Mouse (Mus musculus): ENCODE measurements around the gene Tiparp. TPM values are rescaled to one million over a fixed set of nuclear protein-coding genes. Genes with fewer than 3 reads are reported as not detected.

Gene Tiparp
- polyA plus RNA-seq, 1 experiment from 2014 or later: 38.6 TPM

DNA sequence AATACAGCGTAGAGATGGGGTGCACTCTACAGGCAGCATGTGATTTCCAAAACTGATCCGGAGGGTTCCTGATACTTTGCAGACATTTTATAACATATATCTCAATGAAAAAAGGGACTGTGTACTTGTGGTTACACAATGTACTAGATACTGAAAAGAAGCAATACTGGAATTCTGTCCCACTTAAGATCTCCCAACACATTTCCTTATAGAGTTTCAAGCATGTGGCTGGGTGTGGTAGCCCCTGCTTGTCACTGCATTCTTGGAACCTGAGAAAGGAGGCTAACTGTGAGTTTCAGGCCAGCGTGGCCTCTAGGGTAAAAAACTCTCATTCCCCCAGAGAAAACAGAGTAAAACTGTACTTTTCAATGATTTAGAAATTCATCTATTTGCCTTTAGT is 34.5 kb downstream of the Tiparp start:
- Histone ChIP-seq H3K4me1 (0 out of 2 replicates have a peak, but pooled peaks cover 5% of the 10 kb centered on the region), H3K27ac (no peak overlapping the region), H3K4me3 (no peak overlapping the region), H3K9ac (no peak overlapping the region), H3K9me3 (no peaks in the 10 kb centered on the region), H3K27me3 (no peaks in the 10 kb centered on the region), H3K4me2 (no peak overlapping the region), H3K36me3 (no peaks in the 10 kb centered on the region)
- no peak for ATAC-seq (ENCODE audit: insufficient number of reproducible peaks, insufficient read depth, low FRiP score, low TSS enrichment, low read depth)
- WGBS: 82% methylated on average over 3 of the region's 3 CpGs

DNA sequence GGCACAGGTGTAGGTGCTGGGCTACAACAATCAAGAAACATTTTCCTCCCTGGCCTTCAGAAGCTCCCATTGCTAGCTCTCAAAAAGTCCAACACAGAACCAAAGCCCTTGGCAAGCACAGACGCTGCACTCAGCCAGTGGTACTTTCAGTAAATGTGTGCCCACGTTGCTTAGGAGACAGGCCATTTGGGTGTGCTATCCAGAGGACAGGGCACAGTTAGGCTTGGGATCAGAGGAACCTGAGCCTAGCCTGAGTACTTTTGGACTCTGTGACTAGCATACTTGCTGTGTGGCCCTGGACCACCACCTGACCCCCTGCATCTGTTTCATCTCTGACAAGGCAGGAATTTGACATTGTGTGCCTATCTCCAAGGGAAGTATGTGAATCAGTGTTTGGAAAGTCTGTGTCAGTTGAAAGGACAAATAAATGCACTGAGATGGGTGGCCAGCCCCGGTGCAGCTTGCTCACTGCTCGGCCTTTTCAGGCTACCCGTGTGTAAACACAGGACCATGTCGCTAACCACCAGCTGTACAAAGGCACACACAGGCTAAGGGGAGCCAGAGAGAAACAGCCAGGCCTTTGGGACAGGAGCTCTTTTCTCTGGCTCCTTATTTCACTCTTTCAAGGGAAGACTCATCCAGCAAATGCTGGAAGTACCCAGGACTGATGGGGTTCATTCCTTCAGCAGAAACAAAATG is 35.9 kb downstream of the Tiparp start:
- Histone ChIP-seq H3K4me3 (no peak overlapping the region), H3K4me1 (no peaks in the 10 kb centered on the region), H3K27ac (no peak overlapping the region), H3K27me3 (no peaks in the 10 kb centered on the region), H3K9ac (no peak overlapping the region), H3K36me3 (no peaks in the 10 kb centered on the region), H3K4me2 (no peak overlapping the region), H3K9me3 (no peaks in the 10 kb centered on the region)
- ATAC-seq (ENCODE audit: insufficient number of reproducible peaks, insufficient read depth, low FRiP score, low TSS enrichment, low read depth): no peak
- WGBS: 62% methylated on average over 6 of the region's 6 CpGs

DNA sequence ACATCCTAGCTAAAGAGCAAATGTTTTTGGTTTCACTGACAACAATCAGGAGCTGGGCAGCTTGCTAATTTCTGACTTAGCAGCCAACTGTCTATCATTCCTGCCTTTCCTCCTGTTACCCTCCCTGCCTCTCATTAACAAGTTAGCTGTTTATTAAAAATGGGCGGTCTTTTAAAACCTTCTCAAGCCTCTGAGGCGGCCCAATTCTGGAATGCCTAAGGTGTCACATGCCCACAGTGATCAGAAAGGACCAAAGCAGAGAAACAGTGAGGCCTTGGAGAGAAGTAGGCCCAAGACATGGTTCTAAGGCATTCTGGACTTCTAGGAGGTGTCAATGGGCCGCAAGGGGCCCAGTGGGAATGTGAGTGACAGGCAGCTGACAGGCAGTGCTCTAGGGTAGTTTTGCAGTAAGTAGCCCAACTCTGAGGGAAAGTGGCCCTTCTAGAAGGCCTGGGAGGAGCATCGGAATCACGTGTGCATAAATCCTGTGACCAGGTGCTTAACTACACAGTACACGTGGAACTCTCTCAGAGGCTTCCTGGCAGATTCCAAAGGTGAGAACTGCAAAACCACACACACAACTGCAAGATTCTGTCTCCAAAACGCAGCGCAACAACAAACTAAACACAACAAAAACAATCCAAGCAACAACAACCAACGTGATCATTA is 37.6 kb downstream of the Tiparp start:
- H3K9me3 ChIP-seq: 0 out of 2 replicates have a peak, but pooled peaks cover 3% of the 10 kb centered on the region
- H3K27me3 ChIP-seq: no peaks in the 10 kb centered on the region
- no peaks in the 10 kb centered on the region for H3K36me3 ChIP-seq
- H3K27ac ChIP-seq: no peak overlapping the region
- no peak overlapping the region for H3K9ac ChIP-seq
- no peak for ATAC-seq (ENCODE audit: insufficient number of reproducible peaks, insufficient read depth, low FRiP score, low TSS enrichment, low read depth)
- H3K4me2 ChIP-seq: no peak overlapping the region
- 54% methylated on average over 9 of the region's 9 CpGs for WGBS
- no peak overlapping the region for H3K4me3 ChIP-seq
- no peaks in the 10 kb centered on the region for H3K4me1 ChIP-seq

DNA sequence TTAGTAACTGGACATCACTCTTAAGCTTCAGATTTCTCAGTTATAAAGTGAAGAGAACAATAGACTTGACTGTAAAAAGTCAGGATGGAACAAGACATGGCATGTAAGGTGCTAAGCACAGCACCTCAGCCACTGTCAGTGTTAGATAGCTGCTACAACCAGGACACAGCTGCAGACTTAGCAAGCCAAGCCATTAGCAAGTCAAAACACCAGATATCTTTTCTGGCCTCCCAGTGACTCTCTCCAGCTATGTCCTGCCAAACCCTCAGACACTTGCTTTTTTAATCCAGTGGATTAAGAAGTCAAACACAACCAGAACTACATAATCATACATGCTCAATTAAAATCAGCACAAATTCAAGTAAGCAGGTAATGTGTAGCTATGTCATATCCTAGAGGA is 41.7 kb downstream of the Tiparp start:
- Histone ChIP-seq H3K36me3 (no peaks in the 10 kb centered on the region), H3K27me3 (no peaks in the 10 kb centered on the region), H3K4me3 (no peak overlapping the region), H3K9me3 (0 out of 2 replicates have a peak, but pooled peaks cover 3% of the 10 kb centered on the region), H3K9ac (no peak overlapping the region), H3K4me1 (no peaks in the 10 kb centered on the region), H3K27ac (no peak overlapping the region), H3K4me2 (no peak overlapping the region)
- ATAC-seq (ENCODE audit: insufficient number of reproducible peaks, insufficient read depth, low FRiP score, low TSS enrichment, low read depth): no peak

DNA sequence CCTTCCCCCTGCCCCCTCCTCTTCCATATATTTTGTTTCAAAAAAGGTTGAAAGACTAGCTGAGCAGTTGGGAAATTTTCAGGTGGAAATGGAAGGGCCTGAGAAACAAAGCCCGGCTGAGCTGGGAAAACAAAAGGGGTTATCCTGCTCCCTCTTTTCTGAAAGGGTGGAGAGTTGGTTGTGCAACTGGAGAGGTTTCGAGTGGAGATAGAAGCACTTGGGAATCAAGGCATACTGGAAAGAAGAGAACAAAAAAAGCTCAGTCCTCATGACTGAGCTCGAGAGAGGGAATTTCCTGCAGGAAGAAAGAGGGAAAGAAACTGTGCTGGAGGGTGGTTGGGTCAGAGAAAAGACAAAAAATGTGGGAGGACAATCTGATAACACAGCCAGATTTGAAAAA is 45.3 kb downstream of the Tiparp start:
- Histone ChIP-seq H3K4me2 (no peak overlapping the region), H3K9me3 (0 out of 2 replicates have a peak, but pooled peaks cover 3% of the 10 kb centered on the region), H3K36me3 (no peaks in the 10 kb centered on the region), H3K9ac (no peak overlapping the region), H3K27me3 (no peaks in the 10 kb centered on the region), H3K4me1 (no peaks in the 10 kb centered on the region), H3K4me3 (no peak overlapping the region), H3K27ac (no peak overlapping the region)
- ATAC-seq (ENCODE audit: insufficient number of reproducible peaks, insufficient read depth, low FRiP score, low TSS enrichment, low read depth): no peak
- WGBS: 26% methylated on average over 3 of the region's 3 CpGs

DNA sequence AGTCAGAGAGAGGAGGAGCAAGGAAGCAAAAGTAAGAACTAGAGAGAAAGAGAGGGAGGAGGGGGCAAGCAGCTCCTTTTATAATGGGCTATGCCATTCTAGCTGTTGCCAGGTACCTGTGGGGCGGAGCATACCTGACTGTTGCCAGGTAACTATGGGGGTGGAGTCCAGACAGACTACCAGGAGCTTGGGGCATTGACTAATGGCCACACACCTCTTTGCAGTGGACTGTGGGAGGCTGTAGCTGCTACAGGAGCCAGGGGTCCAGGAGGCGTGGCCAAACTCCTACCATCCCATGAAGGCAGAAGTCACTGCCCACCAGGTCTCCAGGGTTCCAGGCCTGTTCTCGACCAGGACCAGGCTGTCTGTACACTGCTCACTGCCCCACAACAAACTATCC is 49.4 kb downstream of the Tiparp start:
- Histone ChIP-seq H3K36me3 (no peaks in the 10 kb centered on the region), H3K27me3 (no peaks in the 10 kb centered on the region), H3K4me2 (no peak overlapping the region), H3K9me3 (no peaks in the 10 kb centered on the region), H3K4me1 (0 out of 2 replicates have a peak, but pooled peaks cover 3% of the 10 kb centered on the region), H3K9ac (no peak overlapping the region), H3K27ac (no peak overlapping the region), H3K4me3 (no peak overlapping the region)
- WGBS: 83% methylated on average over 3 of the region's 3 CpGs
- no peak for ATAC-seq (ENCODE audit: insufficient number of reproducible peaks, insufficient read depth, low FRiP score, low TSS enrichment, low read depth)

DNA sequence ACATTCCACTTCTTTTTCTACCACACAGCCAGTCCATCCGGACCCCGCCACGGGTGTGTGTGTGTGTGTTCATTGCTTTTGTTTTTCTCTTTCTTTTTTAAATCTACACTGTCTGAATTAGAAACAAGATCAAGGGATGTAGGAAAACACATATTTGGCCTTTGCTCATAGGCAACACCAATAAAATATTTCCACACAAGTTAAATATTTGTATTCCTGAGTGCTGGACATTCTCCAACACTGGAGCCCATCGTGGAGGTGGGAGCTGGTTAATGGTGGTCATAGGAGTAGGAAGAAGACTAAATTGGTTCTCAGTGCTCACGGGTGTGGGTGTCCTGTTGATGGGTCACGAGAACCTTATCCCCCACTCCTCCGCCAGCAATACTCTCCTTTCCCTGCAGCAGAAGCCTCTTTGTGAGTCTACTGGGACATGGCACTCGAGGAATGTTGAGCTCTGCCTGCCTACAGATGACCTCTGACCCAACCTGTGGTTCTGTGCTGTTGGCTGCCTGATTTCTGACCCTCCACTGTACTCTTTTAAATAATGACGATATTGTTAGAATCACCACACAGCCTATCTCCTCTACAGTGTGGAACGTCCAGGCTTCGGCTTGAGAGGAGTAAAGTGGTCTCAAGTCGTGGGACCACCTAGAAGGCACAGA is 51.2 kb downstream of the Tiparp start:
- Histone ChIP-seq H3K27me3 (no peaks in the 10 kb centered on the region), H3K36me3 (no peaks in the 10 kb centered on the region), H3K27ac (no peak overlapping the region), H3K4me3 (no peak overlapping the region), H3K4me1 (0 out of 2 replicates have a peak, but pooled peaks cover 3% of the 10 kb centered on the region), H3K9me3 (no peaks in the 10 kb centered on the region), H3K9ac (no peak overlapping the region), H3K4me2 (no peak overlapping the region)
- no peak for ATAC-seq (ENCODE audit: insufficient number of reproducible peaks, insufficient read depth, low FRiP score, low TSS enrichment, low read depth)
- WGBS: 53% methylated on average over 12 of the region's 12 CpGs

DNA sequence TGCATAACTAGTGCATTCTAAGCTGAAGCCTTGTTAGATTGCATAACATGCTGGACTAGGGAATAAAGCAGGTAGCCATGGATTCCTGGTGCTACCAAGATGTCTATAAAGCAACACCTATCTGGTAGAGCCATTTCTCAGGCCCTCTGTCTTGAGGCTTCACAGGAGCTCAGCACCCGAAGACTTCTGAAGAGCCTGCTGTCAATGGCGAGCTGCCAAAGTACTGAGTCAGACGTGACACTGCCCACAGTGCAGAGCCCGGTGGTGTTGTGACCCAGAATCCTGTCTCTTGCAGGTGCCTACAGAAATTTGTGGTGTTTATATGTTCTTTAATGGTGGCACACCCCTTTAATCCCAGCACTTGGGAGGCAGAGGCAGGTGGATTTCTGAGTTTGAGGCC is 53.4 kb downstream of the Tiparp start:
- Histone ChIP-seq H3K36me3 (no peaks in the 10 kb centered on the region), H3K27me3 (no peaks in the 10 kb centered on the region), H3K4me1 (peaks cover 20% of the 10 kb centered on the region), H3K27ac (no peak overlapping the region), H3K9ac (no peak overlapping the region), H3K4me2 (no peak overlapping the region), H3K4me3 (no peak overlapping the region), H3K9me3 (no peaks in the 10 kb centered on the region)
- WGBS: 88% methylated on average over 4 of the region's 4 CpGs
- ATAC-seq (ENCODE audit: insufficient number of reproducible peaks, insufficient read depth, low FRiP score, low TSS enrichment, low read depth): no peak

DNA sequence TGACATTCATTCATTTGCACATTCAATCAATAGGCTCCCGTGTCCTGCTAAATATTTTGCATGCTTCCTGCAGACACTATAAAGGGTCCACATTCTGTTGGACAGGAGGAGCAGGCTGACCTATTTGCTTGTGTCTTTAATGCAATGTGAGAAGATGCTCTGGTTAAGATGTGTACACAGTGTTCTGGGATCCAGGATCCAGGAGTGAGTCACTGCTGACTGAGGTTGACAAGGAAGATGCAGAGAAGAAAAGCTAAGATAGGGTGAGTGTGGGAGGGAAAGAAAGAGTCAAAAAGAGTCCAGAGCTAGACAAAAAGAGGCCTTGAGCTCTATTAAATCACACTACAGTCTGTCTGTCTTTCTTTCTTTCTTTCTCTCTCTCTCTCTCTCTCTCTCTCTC is 56.1 kb downstream of the Tiparp start:
- Histone ChIP-seq H3K27ac (no peak overlapping the region), H3K4me3 (no peak overlapping the region), H3K4me1 (peaks cover 41% of the 10 kb centered on the region), H3K27me3 (no peaks in the 10 kb centered on the region), H3K4me2 (no peak overlapping the region), H3K36me3 (no peaks in the 10 kb centered on the region), H3K9ac (no peak overlapping the region), H3K9me3 (no peaks in the 10 kb centered on the region)
- no peak for ATAC-seq (ENCODE audit: insufficient number of reproducible peaks, insufficient read depth, low FRiP score, low TSS enrichment, low read depth)
- WGBS: 89% methylated on average over 1 of the region's 1 CpGs

DNA sequence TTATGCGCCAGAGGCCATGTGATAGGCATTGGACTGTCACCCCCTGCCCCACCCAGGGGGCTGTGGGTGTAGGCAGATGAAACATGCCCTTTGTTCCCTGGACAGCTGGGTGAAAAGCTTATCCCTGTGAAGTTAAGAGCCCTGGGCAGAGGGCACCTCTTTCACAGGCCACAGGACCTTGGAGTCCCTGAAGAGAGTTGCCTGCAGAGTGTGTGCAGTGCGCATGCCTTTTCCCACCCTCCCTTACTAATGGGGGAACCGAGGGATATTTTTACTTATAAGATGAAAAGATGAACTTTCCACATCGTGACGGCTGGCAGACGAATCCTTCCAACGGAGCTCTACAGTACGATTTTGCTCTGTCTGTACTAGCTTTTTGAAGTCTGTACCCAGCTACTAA is 57.1 kb downstream of the Tiparp start:
- no peak for ATAC-seq (ENCODE audit: insufficient number of reproducible peaks, insufficient read depth, low FRiP score, low TSS enrichment, low read depth)
- WGBS: 51% methylated on average over 8 of the region's 8 CpGs
- Histone ChIP-seq H3K4me2 (no peak overlapping the region), H3K9ac (no peak overlapping the region), H3K36me3 (no peaks in the 10 kb centered on the region), H3K9me3 (no peaks in the 10 kb centered on the region), H3K4me3 (no peak overlapping the region), H3K4me1 (peaks cover 41% of the 10 kb centered on the region), H3K27ac (no peak overlapping the region), H3K27me3 (no peaks in the 10 kb centered on the region)

DNA sequence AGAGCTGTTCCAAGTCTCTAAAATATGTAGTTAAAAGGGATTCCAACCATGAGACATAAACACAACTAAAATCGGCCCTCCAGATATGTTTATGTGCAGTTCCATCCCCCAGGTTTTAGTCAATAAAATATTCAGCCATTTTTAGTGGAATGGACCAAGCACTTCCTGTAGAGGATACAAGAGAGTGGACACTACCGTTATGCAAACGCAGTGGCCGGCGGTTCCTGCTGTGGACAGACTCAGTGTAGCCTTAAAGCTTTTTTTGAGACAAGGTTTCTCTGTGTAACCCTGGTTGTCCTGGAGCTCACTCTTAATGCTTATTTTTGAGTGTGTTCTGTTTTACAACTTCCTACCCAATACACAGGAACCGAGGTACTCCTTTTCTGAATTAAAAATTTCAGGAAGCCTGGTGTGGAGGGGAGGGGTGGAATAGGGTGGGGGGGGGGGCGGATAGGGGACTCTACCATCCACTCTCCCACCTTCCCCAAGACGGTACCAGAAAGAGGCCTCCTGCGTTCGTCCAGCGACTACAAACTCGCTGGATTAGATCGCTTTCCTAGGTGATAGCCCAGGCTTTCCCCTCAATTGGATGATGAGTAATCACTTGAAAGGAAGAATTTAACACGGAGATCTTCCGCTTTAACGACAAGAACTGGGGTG is 57.7 kb downstream of the Tiparp start:
- H3K4me1 ChIP-seq: peaks cover 39% of the 10 kb centered on the region
- H3K36me3 ChIP-seq: no peaks in the 10 kb centered on the region
- 0 out of 2 replicates have a peak overlapping the region, but pooled peaks have one; percentile 64 for H3K27ac ChIP-seq
- ATAC-seq (ENCODE audit: insufficient number of reproducible peaks, insufficient read depth, low FRiP score, low TSS enrichment, low read depth): no peak
- WGBS: 29% methylated on average over 16 of the region's 16 CpGs
- no peaks in the 10 kb centered on the region for H3K9me3 ChIP-seq
- H3K27me3 ChIP-seq: no peaks in the 10 kb centered on the region
- peak overlapping the region; percentile 52 for H3K4me2 ChIP-seq
- H3K9ac ChIP-seq: peak overlapping the region; percentile 11; the same call in 1 of the 2 replicates
- H3K4me3 ChIP-seq: peak overlapping the region; percentile 21
